Mouse (Mus musculus) ovary, adult 18-20 months (tissue): Measurements from ENCODE around the gene Lrrtm4.

Experiments
- DNase-seq: peaks from one replicate; pipeline ENCODE4 v3.0.0; 2022; ENCODE audit warnings: low spot score, mixed read lengths

Gene Lrrtm4

DNA sequence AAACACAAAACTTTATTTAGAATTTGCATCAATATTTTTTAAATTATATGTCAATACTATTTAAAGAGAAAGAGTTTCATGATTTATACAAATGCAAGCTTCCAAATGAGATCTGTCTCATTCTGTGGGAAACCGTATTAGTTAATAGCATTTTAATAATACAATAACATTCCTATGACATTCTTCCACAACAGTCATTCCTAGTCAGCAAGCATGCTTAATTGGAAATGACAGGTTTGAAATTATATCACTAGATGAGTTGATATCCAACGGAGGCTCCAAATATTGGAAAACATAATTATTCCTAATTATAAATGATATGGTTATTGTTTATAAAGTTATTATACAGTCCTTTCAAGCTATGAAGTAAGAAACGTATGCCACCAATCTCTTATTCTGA, 714.7 kb downstream of the Lrrtm4 start:
- DNase-seq = no peak

DNA sequence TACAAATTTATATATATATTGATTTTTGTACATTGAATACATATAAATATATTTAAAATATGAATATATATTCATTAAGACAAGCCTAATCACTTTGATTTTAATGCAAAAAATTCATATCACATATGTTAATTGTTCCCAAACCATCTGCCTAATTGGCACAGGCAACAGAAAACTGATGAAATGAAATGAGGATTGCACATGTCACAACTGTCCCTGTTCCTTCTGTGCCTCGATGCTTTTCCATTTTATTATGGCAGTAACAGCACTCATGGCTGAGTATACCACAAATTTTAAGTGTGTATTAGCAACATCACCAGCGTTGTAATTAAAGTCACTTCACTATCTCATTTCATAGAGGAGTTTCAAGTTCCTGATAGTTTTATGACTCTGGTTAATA, 732.1 kb downstream of the Lrrtm4 start:
- no peak for DNase-seq

DNA sequence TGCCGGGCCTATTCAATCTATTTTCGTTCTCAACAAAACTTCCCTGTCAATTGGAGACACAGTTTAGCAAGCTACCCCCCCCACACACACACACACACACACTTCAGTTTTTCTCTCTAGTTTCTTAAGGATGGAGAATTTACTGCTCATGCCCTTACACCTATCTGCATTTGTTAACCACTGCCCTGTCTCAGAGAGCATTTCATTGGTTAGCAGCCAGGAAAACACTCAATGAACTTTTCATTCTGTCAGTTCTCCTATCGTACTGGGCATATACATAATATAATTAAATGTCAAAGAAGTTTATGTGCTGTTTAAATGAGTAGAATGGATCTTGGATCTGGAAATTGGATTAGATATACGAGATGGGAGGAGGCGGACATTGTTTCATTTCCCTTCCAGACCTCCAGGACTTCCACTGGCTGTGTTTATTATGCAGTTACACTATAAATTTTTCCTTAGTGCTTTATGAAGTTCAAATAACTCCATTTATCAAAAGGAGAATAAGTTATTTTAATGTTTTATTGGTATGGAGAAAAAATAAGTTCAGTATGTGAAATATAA, 742.0 kb downstream of the Lrrtm4 start:
- no peak for DNase-seq

GRCm38 (mm10) chr6:80786282-80786681, 767.6 kb downstream of the Lrrtm4 start:
- no peak for DNase-seq

DNA sequence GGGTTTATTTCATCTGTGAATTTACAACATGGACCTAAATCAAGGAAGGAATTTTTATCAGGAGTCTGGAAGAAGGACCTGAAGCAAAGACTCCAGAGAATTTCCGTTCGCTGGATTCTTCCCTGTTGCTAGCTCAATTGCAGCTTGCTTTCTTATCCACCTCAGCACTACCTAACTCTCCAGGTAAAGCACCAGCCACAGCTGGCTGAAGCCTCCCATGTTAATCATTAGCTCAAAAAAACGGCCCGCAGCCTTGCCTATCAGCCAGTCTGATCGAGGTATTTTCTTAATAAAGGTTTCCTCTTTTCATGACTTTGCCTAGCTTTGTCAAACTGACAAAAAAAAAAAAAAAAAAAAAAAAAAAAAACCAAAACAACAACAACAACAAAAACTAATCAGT, 805.1 kb downstream of the Lrrtm4 start:
- DNase-seq = no peak

DNA sequence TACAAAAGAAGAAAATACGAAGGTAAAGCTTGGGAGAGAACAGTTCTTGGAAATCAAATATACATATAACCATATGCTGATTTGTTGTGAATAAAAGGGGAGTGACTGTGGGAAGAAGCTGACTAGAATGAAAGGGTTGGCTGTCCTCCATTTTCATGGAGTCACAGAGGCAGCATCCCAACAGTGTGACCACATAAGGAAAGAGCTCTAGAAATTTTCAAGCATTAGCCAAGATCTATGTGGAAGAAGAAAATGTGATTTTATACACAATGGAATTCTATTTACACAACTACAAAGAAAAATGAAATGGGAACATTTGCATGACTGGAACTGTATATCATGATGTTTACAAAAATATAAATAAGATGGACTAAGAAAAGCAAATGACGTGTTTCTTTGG, 821.1 kb downstream of the Lrrtm4 start:
- DNase-seq = no peak

GRCm38 (mm10) chr6:80845294-80845693, 826.6 kb downstream of the Lrrtm4 start:
- DNase-seq = no peak

- no peak for DNase-seq
These were observed 838.4 kb downstream of the Lrrtm4 start for GRCm38 (mm10) chr6:80856910-80857543.
